Mouse (Mus musculus): ENCODE results near the gene Elavl1. TPM values are rescaled to one million over a fixed set of nuclear protein-coding genes. Genes with fewer than 3 reads are reported as not detected.
"Not testable (repeated sequence)": the region's sequence is repeated elsewhere in the genome, so short reads cannot be mapped to it uniquely, and the experiment has no call there.

Elavl1 gene
- polyA plus RNA-seq, 1 experiment from 2014 or later: 354 TPM

DNA sequence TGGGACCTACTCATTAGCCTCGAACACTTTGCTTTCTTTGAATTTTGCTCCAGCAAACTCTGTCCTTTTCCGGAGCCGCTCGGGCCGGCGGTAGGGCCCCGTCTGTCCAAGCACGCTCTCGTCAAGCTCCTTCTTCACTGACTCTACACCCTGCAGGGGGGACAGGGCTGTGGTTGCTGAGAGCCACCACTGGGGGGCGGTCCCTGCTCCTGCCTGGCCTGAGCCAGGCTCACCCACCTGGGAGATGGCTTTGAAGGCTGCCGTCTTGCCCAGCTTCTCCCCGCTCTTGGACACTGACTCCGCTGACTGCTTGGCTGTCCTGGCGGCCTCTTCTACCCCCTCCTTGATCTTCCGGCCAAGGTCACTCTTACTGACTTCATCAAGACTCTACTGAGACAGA lies 57.6 kb downstream of the Elavl1 start:
- Histone ChIP-seq H3K27me3 (ENCODE audit: poor library complexity, severe bottlenecking) (no peaks in the 10 kb centered on the region), H3K4me3 (no peak overlapping the region), H3K36me3 (replicated peaks) (peaks cover 99% of the 10 kb centered on the region), H3K4me1 (no peaks in the 10 kb centered on the region), H3K27ac (no peak overlapping the region), H3K9me3 (no peaks in the 10 kb centered on the region)
- 82% methylated on average over 15 of the region's 15 CpGs for WGBS
- no peak for DNase-seq (ENCODE audit: extremely low spot score, low spot score)

GRCm38 (mm10) chr8:4265160-4265914 lies 59.9 kb downstream of the Elavl1 start:
- WGBS: 94% methylated on average over 15 of the region's 15 CpGs
- H3K27ac ChIP-seq: no peak overlapping the region
- no peak for DNase-seq (ENCODE audit: extremely low spot score, low spot score)
- H3K4me3 ChIP-seq: no peak overlapping the region
- no peaks in the 10 kb centered on the region for H3K4me1 ChIP-seq
- H3K9me3 ChIP-seq: no peaks in the 10 kb centered on the region
- no peaks in the 10 kb centered on the region for H3K27me3 ChIP-seq (ENCODE audit: poor library complexity, severe bottlenecking)
- peaks cover 100% of the 10 kb centered on the region for H3K36me3 ChIP-seq (replicated peaks)

- no peaks in the 10 kb centered on the region for H3K27me3 ChIP-seq (ENCODE audit: poor library complexity, severe bottlenecking)
- peaks cover 89% of the 10 kb centered on the region for H3K36me3 ChIP-seq (replicated peaks)
- WGBS: 90% methylated on average over 8 of the region's 8 CpGs
- no peak overlapping the region for H3K4me3 ChIP-seq
- no peak overlapping the region for H3K27ac ChIP-seq
- DNase-seq (ENCODE audit: extremely low spot score, low spot score): no peak
- no peaks in the 10 kb centered on the region for H3K9me3 ChIP-seq
- H3K4me1 ChIP-seq: peaks cover 18% of the 10 kb centered on the region
Observed at GRCm38 (mm10) chr8:4263105-4263791, 62.0 kb downstream of the Elavl1 start.

DNA sequence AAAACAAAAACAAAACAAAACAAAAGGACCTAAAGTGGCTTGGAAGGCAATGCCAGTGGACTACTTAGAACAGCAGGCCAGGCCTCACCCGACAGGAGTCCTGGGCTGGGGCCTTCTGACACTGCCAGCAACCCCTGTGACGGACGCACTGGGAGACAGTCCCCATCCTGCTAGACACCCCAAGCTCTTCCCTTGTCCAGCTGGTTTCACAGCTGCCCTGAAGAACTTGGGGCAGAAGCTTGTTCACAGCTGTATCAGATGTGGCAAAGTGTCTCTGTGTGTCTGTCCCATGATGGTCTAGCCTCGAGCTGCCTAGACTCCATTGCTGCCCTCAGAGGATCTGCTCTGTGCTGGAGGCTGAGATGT lies 65.4 kb downstream of the Elavl1 start:
- 91% methylated on average over 4 of the region's 4 CpGs for WGBS
- H3K4me1 ChIP-seq: peaks cover 36% of the 10 kb centered on the region
- no peak for DNase-seq (ENCODE audit: extremely low spot score, low spot score)
- H3K9me3 ChIP-seq: no peaks in the 10 kb centered on the region
- peaks cover 86% of the 10 kb centered on the region for H3K36me3 ChIP-seq (replicated peaks)
- peak overlapping the region; percentile 98 for H3K27ac ChIP-seq
- H3K27me3 ChIP-seq (ENCODE audit: poor library complexity, severe bottlenecking): no peaks in the 10 kb centered on the region
- peak overlapping the region; percentile 93 for H3K4me3 ChIP-seq

- Histone ChIP-seq H3K27ac (peak within 1 kb of the TSS; percentile 98), H3K36me3 (replicated peaks) (peaks cover 86% of the 10 kb centered on the region), H3K4me3 (peak within 1 kb of the TSS; percentile 93), H3K27me3 (ENCODE audit: poor library complexity, severe bottlenecking) (no peaks in the 10 kb centered on the region), H3K9me3 (no peaks in the 10 kb centered on the region), H3K4me1 (peaks cover 39% of the 10 kb centered on the region)
- DNase-seq (ENCODE audit: extremely low spot score, low spot score): peak; percentile 96
- WGBS: 6% methylated on average over 30 of the region's 33 CpGs
Observed at GRCm38 (mm10) chr8:4259125-4259804, 65.9 kb downstream of the Elavl1 start, which contains the start of gene Ctxn1. TSS of gene Ctxn1 (minus strand) at chr8:4259274.

DNA sequence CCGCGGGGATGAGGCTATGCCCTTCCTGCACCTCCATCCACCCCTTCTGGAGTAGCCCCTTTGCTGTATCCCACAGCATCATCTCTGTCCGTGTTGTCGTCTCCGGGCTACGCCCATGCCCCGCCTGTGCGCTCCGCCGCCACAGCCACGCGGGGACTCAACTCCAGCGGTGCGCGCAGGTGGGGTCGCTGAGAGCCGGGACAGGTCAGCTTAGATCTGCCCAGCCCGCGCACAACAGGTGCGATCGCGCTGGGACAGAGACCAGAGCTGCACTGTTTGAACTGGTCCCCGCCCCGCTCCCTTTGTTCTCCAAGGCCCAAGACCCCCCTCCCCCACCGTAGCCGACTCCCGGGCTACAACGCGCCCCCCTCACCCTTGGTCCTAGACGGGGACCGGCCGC lies 66.5 kb downstream of the Elavl1 start:
- Histone ChIP-seq H3K27ac (peak overlapping the region; percentile 98), H3K4me1 (peaks cover 45% of the 10 kb centered on the region), H3K27me3 (ENCODE audit: poor library complexity, severe bottlenecking) (no peaks in the 10 kb centered on the region), H3K9me3 (no peaks in the 10 kb centered on the region), H3K36me3 (replicated peaks) (peaks cover 82% of the 10 kb centered on the region), H3K4me3 (peak overlapping the region; percentile 93)
- DNase-seq (ENCODE audit: extremely low spot score, low spot score): no peak
- WGBS: under 1% methylated on average over 32 of the region's 32 CpGs

GRCm38 (mm10) chr8:4258233-4258632 lies 67.0 kb downstream of the Elavl1 start:
- Histone ChIP-seq H3K4me1 (peaks cover 48% of the 10 kb centered on the region), H3K27me3 (ENCODE audit: poor library complexity, severe bottlenecking) (no peaks in the 10 kb centered on the region), H3K4me3 (peak overlapping the region; percentile 93), H3K27ac (peak overlapping the region; percentile 98), H3K36me3 (replicated peaks) (peaks cover 77% of the 10 kb centered on the region), H3K9me3 (no peaks in the 10 kb centered on the region)
- WGBS: 2% methylated on average over 35 of the region's 35 CpGs
- peak; percentile 90 for DNase-seq (ENCODE audit: extremely low spot score, low spot score)

GRCm38 (mm10) chr8:4257350-4257749 lies 67.9 kb downstream of the Elavl1 start:
- Histone ChIP-seq H3K27me3 (ENCODE audit: poor library complexity, severe bottlenecking) (no peaks in the 10 kb centered on the region), H3K4me1 (peaks cover 51% of the 10 kb centered on the region), H3K36me3 (replicated peaks) (peaks cover 69% of the 10 kb centered on the region), H3K9me3 (no peaks in the 10 kb centered on the region), H3K27ac (peak overlapping the region; percentile 98), H3K4me3 (peak overlapping the region; percentile 93)
- WGBS: 87% methylated on average over 4 of the region's 4 CpGs
- no peak for DNase-seq (ENCODE audit: extremely low spot score, low spot score)

GRCm38 (mm10) chr8:4256911-4257310 lies 68.3 kb downstream of the Elavl1 start:
- Histone ChIP-seq H3K36me3 (replicated peaks) (peaks cover 64% of the 10 kb centered on the region), H3K27ac (no peak overlapping the region), H3K4me3 (0 out of 2 replicates have a peak overlapping the region, but pooled peaks have one; percentile 93), H3K9me3 (no peaks in the 10 kb centered on the region), H3K4me1 (peaks cover 55% of the 10 kb centered on the region), H3K27me3 (ENCODE audit: poor library complexity, severe bottlenecking) (no peaks in the 10 kb centered on the region)
- WGBS: 77% methylated on average over 4 of the region's 4 CpGs
- DNase-seq (ENCODE audit: extremely low spot score, low spot score): no peak

- Histone ChIP-seq H3K36me3 (replicated peaks) (peaks cover 50% of the 10 kb centered on the region), H3K4me1 (peaks cover 59% of the 10 kb centered on the region)
- not testable (repeated sequence) for H3K4me3 ChIP-seq; H3K27me3 ChIP-seq (ENCODE audit: poor library complexity, severe bottlenecking); DNase-seq (ENCODE audit: extremely low spot score, low spot score); H3K27ac ChIP-seq; H3K9me3 ChIP-seq
- WGBS: 86% methylated on average over 7 of the region's 7 CpGs
Observed at GRCm38 (mm10) chr8:4255471-4255870, 69.7 kb downstream of the Elavl1 start.

- peak overlapping the region; percentile 87 for H3K4me3 ChIP-seq
- WGBS: 70% methylated on average over 6 of the region's 6 CpGs
- peaks cover 60% of the 10 kb centered on the region for H3K4me1 ChIP-seq
- peak overlapping the region; percentile 96; the same call in 1 of the 2 replicates for H3K27ac ChIP-seq
- peaks cover 15% of the 10 kb centered on the region for H3K27me3 ChIP-seq (ENCODE audit: poor library complexity, severe bottlenecking)
- H3K9me3 ChIP-seq: 0 out of 2 replicates have a peak, but pooled peaks cover 1% of the 10 kb centered on the region
- no peak for DNase-seq (ENCODE audit: extremely low spot score, low spot score)
- peaks cover 46% of the 10 kb centered on the region for H3K36me3 ChIP-seq (replicated peaks)
Observed at GRCm38 (mm10) chr8:4254001-4254400, 71.2 kb downstream of the Elavl1 start.

GRCm38 (mm10) chr8:4252934-4253841 lies 72.0 kb downstream of the Elavl1 start, which contains the start of gene Snapc2:
TSS of gene Snapc2 (plus strand) at chr8:4253080.
- 1% methylated on average over 69 of the region's 69 CpGs for WGBS
- Histone ChIP-seq H3K9me3 (0 out of 2 replicates have a peak, but pooled peaks cover 2% of the 10 kb centered on the region), H3K27ac (peak within 1 kb of the TSS; percentile 96), H3K36me3 (replicated peaks) (peaks cover 48% of the 10 kb centered on the region), H3K27me3 (ENCODE audit: poor library complexity, severe bottlenecking) (peaks cover 23% of the 10 kb centered on the region), H3K4me1 (peaks cover 62% of the 10 kb centered on the region), H3K4me3 (peak within 1 kb of the TSS; percentile 87)
- DNase-seq (ENCODE audit: extremely low spot score, low spot score): peak; percentile 96
